Mouse (Mus musculus) neural tube, embryonic 12.5 days (tissue): ENCODE results near the gene Comp. TPM values are rescaled to one million over a fixed set of nuclear protein-coding genes. Genes with fewer than 3 reads are reported as not detected.

ENCODE experiments used
- ATAC-seq: fragments of 200-750 bp; cut with Nextera tagmentation; 2 replicates; pipeline ENCODE4 v1.8.0; 2017; ENCODE audit warnings: low read depth, mild to moderate bottlenecking, moderate TSS enrichment, moderate library complexity; ENCODE audit not compliant: low FRiP score
- H3K27ac ChIP-seq: fragments of 300-500 bp; sonication (generic); 2 replicates; pipeline ENCODE4 v1.5.1; 2016
- H3K27me3 ChIP-seq: fragments of 300-500 bp; sonication (generic); replicated peaks from 2 replicates; pipeline ENCODE4 v1.6.1; 2016; ENCODE audit warnings: mild to moderate bottlenecking
- H3K36me3 ChIP-seq: fragments of 300-500 bp; sonication (generic); 2 replicates; pipeline ENCODE4 v1.6.1; 2016; ENCODE audit warnings: mild to moderate bottlenecking
- H3K4me1 ChIP-seq: fragments of 300-500 bp; sonication (generic); 2 replicates; pipeline ENCODE4 v1.6.1; 2016
- H3K4me2 ChIP-seq: fragments of 300-500 bp; sonication (generic); replicated peaks from 2 replicates; pipeline ENCODE4 v1.6.1; 2016; ENCODE audit warnings: mild to moderate bottlenecking
- H3K4me3 ChIP-seq: fragments of 300-500 bp; sonication (generic); 2 replicates; pipeline ENCODE4 v1.5.1; 2016
- H3K9ac ChIP-seq: fragments of 300-500 bp; sonication (generic); 2 replicates; pipeline ENCODE4 v1.6.1; 2016; ENCODE audit warnings: mild to moderate bottlenecking
- H3K9me3 ChIP-seq: fragments of 300-500 bp; sonication (generic); 2 replicates; pipeline ENCODE4 v1.6.1; 2016; ENCODE audit warnings: mild to moderate bottlenecking
- WGBS: fragments of 180-500 bp; shearing (Covaris S2); methylation state at CpG from one replicate; pipeline ENCODE4 v1.1.7; 2016; 5-methylcytosine and 5-hydroxymethylcytosine counted together
- polyA plus RNA-seq: library from polyadenylated mRNA; unstranded; fragments of >200 nt; fragmentation: Nextera tagmentation; extraction: Ambion mirVana; gene quantifications from 2 replicates; pipeline ENCODE4 v1.2.1, GENCODE M21; 2016

The Comp gene
- polyA plus RNA-seq, 1 experiment from 2014 or later, result 0.68 TPM

GRCm38 (mm10) chr8:70377049-70377448 is 3.7 kb downstream of the Comp start:
- H3K36me3 ChIP-seq, result no peaks in the 10 kb centered on the region
- ATAC-seq, result no peak
- H3K9ac ChIP-seq, result no peak overlapping the region
- no peak overlapping the region for H3K27ac ChIP-seq
- no peak overlapping the region for H3K4me3 ChIP-seq
- peaks cover 87% of the 10 kb centered on the region for H3K27me3 ChIP-seq
- 14% methylated on average over 15 of the region's 15 CpGs for WGBS
- no peak overlapping the region for H3K4me2 ChIP-seq
- no peaks in the 10 kb centered on the region for H3K9me3 ChIP-seq
- H3K4me1 ChIP-seq, result peaks cover 24% of the 10 kb centered on the region

- Histone ChIP-seq H3K9me3 (no peaks in the 10 kb centered on the region), H3K27ac (no peak overlapping the region), H3K4me3 (no peak overlapping the region), H3K4me2 (no peak overlapping the region), H3K27me3 (peaks cover 63% of the 10 kb centered on the region), H3K9ac (no peak overlapping the region), H3K36me3 (peaks cover 3% of the 10 kb centered on the region; the same call in 1 of the 2 replicates), H3K4me1 (peaks cover 6% of the 10 kb centered on the region)
- ATAC-seq, result no peak
- 84% methylated on average over 12 of the region's 12 CpGs for WGBS
These were observed 6.7 kb downstream of the Comp start for GRCm38 (mm10) chr8:70380069-70380468.

- H3K4me2 ChIP-seq, result no peak overlapping the region
- H3K9ac ChIP-seq, result 0 out of 2 replicates have a peak overlapping the region, but pooled peaks have one; percentile 3
- H3K4me3 ChIP-seq, result no peak overlapping the region
- peaks cover 32% of the 10 kb centered on the region for H3K36me3 ChIP-seq
- WGBS, result 55% methylated on average over 3 of the region's 3 CpGs
- ATAC-seq, result peak; percentile 45
- H3K27ac ChIP-seq, result no peak overlapping the region
- peaks cover 31% of the 10 kb centered on the region for H3K27me3 ChIP-seq
- no peaks in the 10 kb centered on the region for H3K4me1 ChIP-seq
- H3K9me3 ChIP-seq, result no peaks in the 10 kb centered on the region
These were observed 9.9 kb downstream of the Comp start for GRCm38 (mm10) chr8:70383287-70383686.

- no peaks in the 10 kb centered on the region for H3K27me3 ChIP-seq
- H3K4me1 ChIP-seq, result no peaks in the 10 kb centered on the region
- no peak for ATAC-seq
- WGBS, result 95% methylated on average over 2 of the region's 2 CpGs
- H3K4me3 ChIP-seq, result no peak overlapping the region
- H3K36me3 ChIP-seq, result peaks cover 55% of the 10 kb centered on the region
- no peaks in the 10 kb centered on the region for H3K9me3 ChIP-seq
- no peak overlapping the region for H3K27ac ChIP-seq
- no peak overlapping the region for H3K4me2 ChIP-seq
- H3K9ac ChIP-seq, result no peak overlapping the region
These were observed 16.3 kb downstream of the Comp start for GRCm38 (mm10) chr8:70389678-70390077.

- Histone ChIP-seq H3K4me3 (no peak overlapping the region), H3K27me3 (no peaks in the 10 kb centered on the region), H3K4me1 (no peaks in the 10 kb centered on the region), H3K4me2 (no peak overlapping the region), H3K36me3 (peaks cover 24% of the 10 kb centered on the region), H3K9me3 (no peaks in the 10 kb centered on the region), H3K27ac (no peak overlapping the region), H3K9ac (no peak overlapping the region)
- 77% methylated on average over 5 of the region's 5 CpGs for WGBS
- no peak for ATAC-seq
These were observed 19.7 kb downstream of the Comp start for GRCm38 (mm10) chr8:70393087-70393486.

GRCm38 (mm10) chr8:70394269-70394998 is 21.1 kb downstream of the Comp start:
- H3K9me3 ChIP-seq, result no peaks in the 10 kb centered on the region
- no peaks in the 10 kb centered on the region for H3K27me3 ChIP-seq
- no peak overlapping the region for H3K4me3 ChIP-seq
- H3K36me3 ChIP-seq, result peaks cover 18% of the 10 kb centered on the region; the same call in 1 of the 2 replicates
- H3K27ac ChIP-seq, result no peak overlapping the region
- 91% methylated on average over 8 of the region's 8 CpGs for WGBS
- H3K9ac ChIP-seq, result no peak overlapping the region
- no peak overlapping the region for H3K4me2 ChIP-seq
- no peak for ATAC-seq
- H3K4me1 ChIP-seq, result no peaks in the 10 kb centered on the region

- Histone ChIP-seq H3K4me3 (no peak overlapping the region), H3K4me1 (no peaks in the 10 kb centered on the region), H3K9me3 (no peaks in the 10 kb centered on the region), H3K9ac (no peak overlapping the region), H3K4me2 (no peak overlapping the region), H3K27me3 (no peaks in the 10 kb centered on the region), H3K36me3 (peaks cover 22% of the 10 kb centered on the region; the same call in 1 of the 2 replicates), H3K27ac (no peak overlapping the region)
- ATAC-seq, result 0 out of 2 replicates have a peak, but pooled peaks have one; percentile 37
- 89% methylated on average over 5 of the region's 5 CpGs for WGBS
These were observed 22.3 kb downstream of the Comp start for GRCm38 (mm10) chr8:70395649-70396048.

- 84% methylated on average over 5 of the region's 5 CpGs for WGBS
- H3K27me3 ChIP-seq, result no peaks in the 10 kb centered on the region
- no peak overlapping the region for H3K27ac ChIP-seq
- no peak overlapping the region for H3K9ac ChIP-seq
- no peaks in the 10 kb centered on the region for H3K4me1 ChIP-seq
- H3K4me2 ChIP-seq, result no peak overlapping the region
- H3K9me3 ChIP-seq, result no peaks in the 10 kb centered on the region
- ATAC-seq, result no peak
- peaks cover 17% of the 10 kb centered on the region; the same call in 1 of the 2 replicates for H3K36me3 ChIP-seq
- H3K4me3 ChIP-seq, result no peak overlapping the region
These were observed 22.8 kb downstream of the Comp start for GRCm38 (mm10) chr8:70396184-70396583.

GRCm38 (mm10) chr8:70397611-70398563 is 24.5 kb downstream of the Comp start:
- 91% methylated on average over 16 of the region's 16 CpGs for WGBS
- Histone ChIP-seq H3K9ac (no peak overlapping the region), H3K9me3 (no peaks in the 10 kb centered on the region), H3K36me3 (peaks cover 6% of the 10 kb centered on the region; the same call in 1 of the 2 replicates), H3K27me3 (no peaks in the 10 kb centered on the region), H3K27ac (no peak overlapping the region), H3K4me3 (no peak overlapping the region), H3K4me2 (no peak overlapping the region), H3K4me1 (no peaks in the 10 kb centered on the region)
- no peak for ATAC-seq

- ATAC-seq, result no peak
- no peaks in the 10 kb centered on the region for H3K27me3 ChIP-seq
- H3K27ac ChIP-seq, result no peak overlapping the region
- H3K9ac ChIP-seq, result no peak overlapping the region
- H3K4me1 ChIP-seq, result peaks cover 20% of the 10 kb centered on the region
- H3K36me3 ChIP-seq, result peaks cover 12% of the 10 kb centered on the region; the same call in 1 of the 2 replicates
- 90% methylated on average over 3 of the region's 3 CpGs for WGBS
- H3K9me3 ChIP-seq, result no peaks in the 10 kb centered on the region
- H3K4me3 ChIP-seq, result no peak overlapping the region
- no peak overlapping the region for H3K4me2 ChIP-seq
These were observed 30.9 kb downstream of the Comp start for GRCm38 (mm10) chr8:70404212-70404611.

GRCm38 (mm10) chr8:70405189-70405588 is 31.8 kb downstream of the Comp start:
- peaks cover 26% of the 10 kb centered on the region for H3K4me1 ChIP-seq
- H3K9ac ChIP-seq, result no peak overlapping the region
- no peak overlapping the region for H3K27ac ChIP-seq
- no peak for ATAC-seq
- no peaks in the 10 kb centered on the region for H3K9me3 ChIP-seq
- no peak overlapping the region for H3K4me2 ChIP-seq
- H3K36me3 ChIP-seq, result peaks cover 7% of the 10 kb centered on the region; the same call in 1 of the 2 replicates
- no peak overlapping the region for H3K4me3 ChIP-seq
- no peaks in the 10 kb centered on the region for H3K27me3 ChIP-seq
- 64% methylated on average over 7 of the region's 7 CpGs for whole genome bisulfite sequencing

GRCm38 (mm10) chr8:70406427-70407069 is 33.2 kb downstream of the Comp start:
- H3K4me1 ChIP-seq, result peaks cover 26% of the 10 kb centered on the region
- H3K4me3 ChIP-seq, result no peak overlapping the region
- no peak overlapping the region for H3K4me2 ChIP-seq
- no peaks in the 10 kb centered on the region for H3K9me3 ChIP-seq
- H3K27me3 ChIP-seq, result no peaks in the 10 kb centered on the region
- peaks cover 6% of the 10 kb centered on the region for H3K36me3 ChIP-seq
- ATAC-seq, result no peak
- WGBS, result 83% methylated on average over 11 of the region's 11 CpGs
- 0 out of 2 replicates have a peak overlapping the region, but pooled peaks have one; percentile 1 for H3K9ac ChIP-seq
- H3K27ac ChIP-seq, result no peak overlapping the region
